Mouse (Mus musculus) limb, embryonic 14.5 days (tissue): Measurements from ENCODE around the gene Trp53bp1. TPM values are rescaled to one million over a fixed set of nuclear protein-coding genes. Genes with fewer than 3 reads are reported as not detected.

Source experiments
- ATAC-seq: fragments of 200-750 bp; cut with Nextera tagmentation; 2 replicates; pipeline ENCODE4 v1.8.0; 2017; ENCODE audit warnings: low read depth, moderate number of reproducible peaks, moderate TSS enrichment; ENCODE audit not compliant: low FRiP score
- DNase-seq: peaks from one replicate; pipeline ENCODE4 v3.0.0-alpha.2; 2015; ENCODE audit warnings: low spot score
- H3K27ac ChIP-seq: fragments of 300-500 bp; sonication (generic); replicated peaks from 2 replicates; pipeline ENCODE4 v1.5.1; 2014; ENCODE audit warnings: low read depth, mild to moderate bottlenecking, low read length, moderate library complexity, mixed read lengths
- H3K27me3 ChIP-seq: fragments of 300-500 bp; sonication (generic); 2 replicates; pipeline ENCODE4 v1.6.1; 2014; ENCODE audit warnings: low read length, mixed read lengths; ENCODE audit not compliant: control insufficient read depth, insufficient read depth
- H3K36me3 ChIP-seq: fragments of 300-500 bp; sonication (generic); 2 replicates; pipeline ENCODE4 v1.6.1; 2014; ENCODE audit warnings: mild to moderate bottlenecking, low read length, moderate library complexity, mixed read lengths; ENCODE audit not compliant: control insufficient read depth, insufficient read depth
- H3K4me1 ChIP-seq: fragments of 300-500 bp; sonication (generic); 2 replicates; pipeline ENCODE4 v1.6.1; 2014; ENCODE audit warnings: antibody characterized with exemption, low read length, mixed read lengths; ENCODE audit not compliant: control insufficient read depth, insufficient read depth
- H3K4me2 ChIP-seq: fragments of 300-500 bp; sonication (generic); replicated peaks from 2 replicates; pipeline ENCODE4 v1.6.1; 2014; ENCODE audit warnings: low read depth, mild to moderate bottlenecking, low read length, moderate library complexity; ENCODE audit not compliant: severe bottlenecking
- H3K4me3 ChIP-seq: fragments of 300-500 bp; sonication (generic); replicated peaks from 2 replicates; pipeline ENCODE4 v1.5.1; 2014; ENCODE audit warnings: low read length
- H3K9ac ChIP-seq: fragments of 300-500 bp; sonication (generic); 2 replicates; pipeline ENCODE4 v1.6.1; 2014; ENCODE audit warnings: mild to moderate bottlenecking, low read depth, low read length, moderate library complexity; ENCODE audit not compliant: severe bottlenecking
- H3K9me3 ChIP-seq: fragments of 300-500 bp; sonication (generic); 2 replicates; pipeline ENCODE4 v1.6.1; 2016; ENCODE audit warnings: low read length; ENCODE audit not compliant: control insufficient read depth
- POLR2A ChIP-seq: fragments of 200-500 bp; IDR thresholded peaks from 2 replicates; pipeline ENCODE4 v1.8.0; 2012; ENCODE audit warnings: inconsistent platforms, mild to moderate bottlenecking, moderate library complexity, borderline replicate concordance; ENCODE audit not compliant: insufficient read depth, insufficient read length; ENCODE audit errors: extremely low read depth
- WGBS: fragments of 180-500 bp; shearing (Covaris S2); extraction: QIAGEN DNeasy Blood & Tissue Kit; methylation state at CpG from one replicate; pipeline ENCODE4 v1.1.7; 2014; 5-methylcytosine and 5-hydroxymethylcytosine counted together
- polyA plus RNA-seq, 2 experiments: library from polyadenylated mRNA; depleted of rRNA in 1 of 2; stranded (reverse) in 1 of 2; unstranded in 1 of 2; fragments of >200 nt; fragmentation: Nextera tagmentation in 1 of 2; extraction: Ambion mirVana in 1 of 2; gene quantifications; 2 replicates each; pipeline versions ENCODE4 v1.2.1 to v1.2.3; 2012 to 2014

Gene Trp53bp1
- polyA plus RNA-seq, 2 experiments = 51.2 to 67.7 TPM

DNA sequence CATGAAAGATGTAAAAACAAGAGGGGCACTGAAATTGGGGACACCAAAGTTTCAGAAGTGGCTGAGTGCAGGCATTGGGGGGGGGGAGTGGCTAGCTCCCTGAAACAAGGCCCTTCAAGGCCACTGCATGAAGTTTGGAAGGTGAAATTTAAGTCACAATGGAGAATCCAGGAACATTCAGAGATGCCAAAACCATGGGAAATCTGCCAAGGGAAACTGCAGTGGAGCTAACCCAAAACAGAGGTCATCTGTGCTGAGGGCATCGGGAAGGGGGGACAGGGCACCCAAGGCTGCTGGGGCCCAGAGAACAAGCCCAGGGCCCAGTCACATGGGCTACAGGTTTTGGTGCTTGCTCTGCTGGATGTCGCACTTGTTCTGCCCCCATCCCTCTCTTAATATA, 21.4 kb downstream of the Trp53bp1 start:
- H3K4me3 ChIP-seq = no peak overlapping the region
- peaks cover 96% of the 10 kb centered on the region for H3K36me3 ChIP-seq
- DNase-seq = no peak
- H3K9me3 ChIP-seq = no peaks in the 10 kb centered on the region
- no peak overlapping the region for H3K27ac ChIP-seq
- TF ChIP-seq POLR2A = no peak
- ATAC-seq = no peak
- no peaks in the 10 kb centered on the region for H3K4me1 ChIP-seq
- H3K27me3 ChIP-seq = no peaks in the 10 kb centered on the region
- no peak overlapping the region for H3K9ac ChIP-seq
- H3K4me2 ChIP-seq = no peak overlapping the region
- WGBS = 94% methylated on average over 2 of the region's 2 CpGs

DNA sequence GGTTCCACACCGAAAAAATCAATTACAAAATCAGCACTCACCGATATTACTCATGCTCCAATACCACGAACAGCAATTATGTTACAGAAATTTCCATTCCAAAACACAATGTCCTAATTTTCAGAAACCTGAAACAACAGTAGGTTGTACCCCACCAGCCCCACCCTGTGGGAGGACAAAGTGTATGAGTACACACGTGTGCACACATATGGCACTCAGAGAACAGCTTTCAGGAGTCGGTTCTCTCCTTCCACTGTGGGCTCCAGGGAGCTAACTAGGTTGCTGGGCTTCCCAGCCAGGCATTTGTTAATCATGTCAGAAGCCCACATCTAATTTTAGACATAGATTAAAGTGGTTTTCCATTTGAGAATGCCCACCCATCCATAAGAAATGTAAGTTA, 27.1 kb downstream of the Trp53bp1 start:
- Histone ChIP-seq H3K36me3 (peaks cover 85% of the 10 kb centered on the region), H3K9me3 (no peaks in the 10 kb centered on the region), H3K4me3 (no peak overlapping the region), H3K4me2 (no peak overlapping the region), H3K9ac (no peak overlapping the region), H3K27ac (no peak overlapping the region), H3K27me3 (no peaks in the 10 kb centered on the region), H3K4me1 (no peaks in the 10 kb centered on the region)
- TF ChIP-seq POLR2A = no peak
- 92% methylated on average over 5 of the region's 5 CpGs for WGBS
- DNase-seq (no peak), ATAC-seq (no peak)

DNA sequence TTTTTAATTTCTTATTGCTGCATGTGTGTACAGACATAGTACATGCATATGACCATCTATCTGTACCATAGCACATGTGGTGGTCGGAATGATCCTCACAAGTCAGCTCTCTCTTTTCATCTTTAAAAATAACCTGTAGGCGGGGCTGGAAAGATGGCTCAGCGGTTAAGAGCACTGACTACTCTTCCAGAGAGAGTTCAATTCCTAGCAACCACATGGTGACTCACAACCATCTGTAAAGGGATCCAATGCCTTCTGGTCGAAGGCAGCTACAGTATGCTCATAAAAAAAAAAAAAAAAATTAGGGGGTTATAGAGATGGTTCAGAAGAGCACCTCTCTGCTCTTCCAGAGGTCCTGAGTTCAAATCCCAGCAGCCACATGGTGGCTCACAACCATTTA, 31.8 kb downstream of the Trp53bp1 start:
- Histone ChIP-seq H3K27ac (no peak overlapping the region), H3K4me1 (no peaks in the 10 kb centered on the region), H3K4me3 (no peak overlapping the region), H3K9me3 (no peaks in the 10 kb centered on the region), H3K9ac (no peak overlapping the region), H3K4me2 (no peak overlapping the region), H3K27me3 (no peaks in the 10 kb centered on the region), H3K36me3 (peaks cover 78% of the 10 kb centered on the region)
- DNase-seq (no peak), ATAC-seq (no peak)
- WGBS = 86% methylated on average over 4 of the region's 4 CpGs
- TF ChIP-seq POLR2A = no peak

- TF ChIP-seq POLR2A = no peak
- Histone ChIP-seq H3K4me3 (no peak overlapping the region), H3K4me1 (no peaks in the 10 kb centered on the region), H3K9me3 (no peaks in the 10 kb centered on the region), H3K9ac (no peak overlapping the region), H3K27me3 (no peaks in the 10 kb centered on the region), H3K4me2 (no peak overlapping the region), H3K27ac (no peak overlapping the region), H3K36me3 (peaks cover 81% of the 10 kb centered on the region)
- no peak for ATAC-seq
- no peak for DNase-seq
- WGBS = 91% methylated on average over 8 of the region's 8 CpGs
These were observed 35.6 kb downstream of the Trp53bp1 start for GRCm38 (mm10) chr2:121235460-121236072.

DNA sequence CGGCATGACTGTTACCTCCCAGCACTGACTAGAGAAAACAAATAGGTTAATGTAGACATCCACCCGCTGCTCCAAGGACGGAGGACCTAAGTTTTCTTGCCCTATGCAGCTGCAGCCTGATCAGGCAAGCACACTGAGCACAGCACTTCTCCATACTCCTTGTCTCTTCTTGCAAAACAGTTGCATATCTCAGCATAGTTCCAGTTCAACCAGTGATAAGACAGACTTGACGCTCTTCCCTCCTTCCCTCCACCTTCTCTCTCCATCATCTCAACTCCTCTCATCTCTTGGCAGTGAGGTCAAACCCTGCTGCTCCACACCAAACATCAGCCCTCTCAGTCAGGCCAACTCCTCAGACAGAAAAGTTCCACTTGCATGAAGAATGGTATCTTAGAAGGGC, 43.1 kb downstream of the Trp53bp1 start:
- no peak for DNase-seq
- H3K4me3 ChIP-seq = no peak overlapping the region
- H3K4me2 ChIP-seq = no peak overlapping the region
- TF ChIP-seq POLR2A = no peak
- no peak overlapping the region for H3K9ac ChIP-seq
- H3K9me3 ChIP-seq = no peaks in the 10 kb centered on the region
- WGBS = 95% methylated on average over 4 of the region's 4 CpGs
- H3K27me3 ChIP-seq = no peaks in the 10 kb centered on the region
- ATAC-seq = no peak
- H3K36me3 ChIP-seq = peaks cover 89% of the 10 kb centered on the region
- no peaks in the 10 kb centered on the region for H3K4me1 ChIP-seq
- no peak overlapping the region for H3K27ac ChIP-seq

DNA sequence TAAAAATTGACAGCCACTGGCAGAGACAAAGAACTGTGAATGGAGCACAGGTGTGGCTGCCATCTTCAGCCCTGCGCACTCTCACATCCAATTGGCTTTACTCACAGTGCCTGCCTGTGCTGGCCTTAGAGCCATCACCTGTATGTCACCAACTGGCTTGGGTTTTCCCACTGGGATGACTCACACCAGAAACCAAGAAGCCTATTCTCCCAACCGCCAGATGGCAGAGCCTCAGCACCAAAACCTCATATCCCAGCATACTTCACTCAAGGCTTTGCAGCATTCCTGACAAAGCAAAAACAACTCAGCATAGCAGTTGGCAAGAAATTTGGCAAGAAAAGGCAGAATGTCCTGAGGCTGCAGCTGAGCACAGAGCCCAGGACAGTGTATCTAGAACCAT, 48.2 kb downstream of the Trp53bp1 start:
- no peak for DNase-seq
- Histone ChIP-seq H3K4me3 (no peak overlapping the region), H3K27me3 (no peaks in the 10 kb centered on the region), H3K4me1 (no peaks in the 10 kb centered on the region), H3K9me3 (no peaks in the 10 kb centered on the region), H3K36me3 (peaks cover 96% of the 10 kb centered on the region), H3K9ac (no peak overlapping the region), H3K27ac (no peak overlapping the region), H3K4me2 (no peak overlapping the region)
- no peak for TF ChIP-seq POLR2A
- WGBS = 91% methylated on average over 2 of the region's 2 CpGs
- no peak for ATAC-seq
